Mouse (Mus musculus) thymus, postnatal 36 days (tissue): ENCODE data around the gene Csf3.
"Not testable (repeated sequence)": the region's sequence is repeated elsewhere in the genome, so short reads cannot be mapped to it uniquely, and the experiment has no call there.

Experiments used
- DNase-seq, 2 experiments: peaks; one replicate each; pipeline ENCODE4 v3.0.0; 2022; ENCODE audit warnings: mixed read lengths in 2 of 2

The Csf3 gene

GRCm38 (mm10) chr11:98734020-98734419 is 33.0 kb downstream of the Csf3 start:
- DNase-seq: peak in 1 of 2 experiments; percentile 18

GRCm38 (mm10) chr11:98735111-98735510 is 34.0 kb downstream of the Csf3 start:
- DNase-seq: no peak

- no peak for DNase-seq
Measured at GRCm38 (mm10) chr11:98736176-98736575, 35.1 kb downstream of the Csf3 start.

GRCm38 (mm10) chr11:98737220-98737619 is 36.2 kb downstream of the Csf3 start:
- DNase-seq: not testable (repeated sequence)

GRCm38 (mm10) chr11:98738428-98738911 is 37.4 kb downstream of the Csf3 start:
- DNase-seq: no peak

- DNase-seq: no peak
Measured at GRCm38 (mm10) chr11:98738925-98739324, 37.9 kb downstream of the Csf3 start.

GRCm38 (mm10) chr11:98740026-98740392 is 38.9 kb downstream of the Csf3 start:
- peak in 1 of 2 experiments; percentile 13 for DNase-seq

GRCm38 (mm10) chr11:98740393-98741050 is 39.5 kb downstream of the Csf3 start, which contains the start of gene Thra:
Gene Thra (plus strand): TSS chr11:98740638.
- DNase-seq: peak in 1 of 2 experiments; percentile 49

GRCm38 (mm10) chr11:98741051-98741620 is 40.1 kb downstream of the Csf3 start:
- no peak for DNase-seq

- DNase-seq: peak; percentile 81 to 86
Measured at GRCm38 (mm10) chr11:98741622-98742396, 40.7 kb downstream of the Csf3 start.

GRCm38 (mm10) chr11:98742397-98743291 is 41.6 kb downstream of the Csf3 start:
- DNase-seq: no peak

- DNase-seq: no peak
Measured at GRCm38 (mm10) chr11:98743655-98744345, 42.7 kb downstream of the Csf3 start.

- DNase-seq: no peak
Measured at GRCm38 (mm10) chr11:98744456-98745019, 43.5 kb downstream of the Csf3 start.

- DNase-seq: no peak
Measured at GRCm38 (mm10) chr11:98745932-98746853, 45.1 kb downstream of the Csf3 start.

GRCm38 (mm10) chr11:98746855-98747693 is 46.0 kb downstream of the Csf3 start:
- peak; percentile 78 to 84 for DNase-seq

GRCm38 (mm10) chr11:98747804-98748505 is 46.9 kb downstream of the Csf3 start:
- peak in 1 of 2 experiments; percentile 40 for DNase-seq

GRCm38 (mm10) chr11:98748506-98749416 is 47.7 kb downstream of the Csf3 start:
- no peak for DNase-seq

- no peak for DNase-seq
Measured at GRCm38 (mm10) chr11:98749716-98750115, 48.7 kb downstream of the Csf3 start.
